Comparison of ENCODE assay signal across 31 mouse cellular contexts in the genomic region with DNA sequence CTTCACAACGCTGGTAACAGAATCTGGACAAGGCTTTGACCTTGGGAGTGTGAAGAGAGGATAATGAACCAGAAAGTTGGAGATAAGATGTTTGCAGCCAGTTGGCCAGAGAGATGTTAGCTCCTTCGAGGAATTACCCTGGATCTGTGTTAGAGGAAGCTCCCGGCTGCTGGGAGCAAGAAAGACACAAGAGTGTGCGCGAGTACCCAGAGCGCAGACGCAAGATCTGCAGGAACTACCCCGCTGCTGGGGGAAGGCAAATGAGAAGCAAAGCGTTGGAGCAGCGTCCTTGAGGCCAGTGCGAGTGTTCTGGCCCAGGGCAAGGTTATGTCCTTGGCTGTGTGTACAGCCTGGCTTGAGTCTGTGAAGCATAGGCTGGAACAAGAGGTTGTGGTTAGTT. TPM values are rescaled to one million over a fixed set of nuclear protein-coding genes. Genes with fewer than 3 reads are reported as not detected.
A peak's percentile ranks its signal among the peaks of the same experiment; 100 is the strongest.
DNase-seq lines count a peak whose midpoint lies in the region; ATAC-seq and TF ChIP-seq lines count a peak whose summit lies in the region.
"Had no signal": no experiment of that assay in that cellular context is flagged by ENCODE, and none has a peak within 500 bp of the region (broad histone marks: within the 10 kb centered on the region; RNA-seq: fewer than 3 reads in every experiment).

No protein-coding gene starts in this region.

- no peaks in the 10 kb centered on the region for H3K9me3 ChIP-seq in E14TG2a.4 (ENCODE audit: low read length)
- H3K9me3 ChIP-seq in ES-Bruce4 (replicated peaks; ENCODE audit: control insufficient read depth, insufficient read depth, low read length, poor library complexity, severe bottlenecking), result no peaks in the 10 kb centered on the region
- H3K9me3 ChIP-seq in liver, embryonic 12.5 days (replicated peaks), result no peaks in the 10 kb centered on the region
- H3K9me3 ChIP-seq: embryonic facial prominence, embryonic 13.5 days; forebrain, embryonic 12.5 days; kidney, embryonic 15.5 days; limb, embryonic 12.5 days had no signal

- no peak overlapping the region for H3K9ac ChIP-seq in ES-Bruce4 (ENCODE audit: low read depth, poor library complexity, severe bottlenecking)
- H3K9ac ChIP-seq in liver, embryonic 12.5 days, result no peak overlapping the region
- H3K9ac ChIP-seq: embryonic facial prominence, embryonic 13.5 days; forebrain, embryonic 12.5 days; kidney, embryonic 15.5 days; limb, embryonic 12.5 days had no signal

- 66% methylated on average over 11 of the region's 11 CpGs for whole genome bisulfite sequencing in liver, embryonic 12.5 days (ENCODE audit: insufficient replicate concordance)

- no peaks in the 10 kb centered on the region for H3K27me3 ChIP-seq in E14TG2a.4 (ENCODE audit: insufficient read depth, low read length)
- H3K27me3 ChIP-seq in ES-Bruce4 (ENCODE audit: control insufficient read depth, insufficient read depth, low read length, poor library complexity, severe bottlenecking), result no peaks in the 10 kb centered on the region
- H3K27me3 ChIP-seq in testis, adult 2 months (ENCODE audit: control insufficient read depth, insufficient read depth, low read length), result no peaks in the 10 kb centered on the region
- H3K27me3 ChIP-seq in liver, embryonic 12.5 days (replicated peaks), result no peaks in the 10 kb centered on the region
- H3K27me3 ChIP-seq: embryonic facial prominence, embryonic 13.5 days; limb, embryonic 12.5 days had no signal

- no peak for TF ChIP-seq POLR2A in ES-Bruce4 (IDR thresholded peaks at IDR 0.05; ENCODE audit: insufficient read depth, low read length)
- no peak for TF ChIP-seq POLR2A in testis, adult 2 months (IDR thresholded peaks at IDR 0.05; ENCODE audit: control insufficient read depth, low read depth, low read length)

- H3K4me3 ChIP-seq in E14TG2a.4 (replicated peaks; ENCODE audit: low read length), result peak overlapping the region; percentile 24
- no peak overlapping the region for H3K4me3 ChIP-seq in ES-Bruce4 (ENCODE audit: low read depth, low read length)
- no peak overlapping the region for H3K4me3 ChIP-seq in testis, adult 2 months (ENCODE audit: control insufficient read depth, low read depth, low read length)
- no peak overlapping the region for H3K4me3 ChIP-seq in liver, embryonic 12.5 days
- H3K4me3 ChIP-seq: embryonic facial prominence, embryonic 13.5 days; erythroblast, embryonic 14.5 days; forebrain, embryonic 12.5 days; kidney, embryonic 15.5 days; limb, embryonic 12.5 days had no signal

- H3K4me1 ChIP-seq in E14TG2a.4 (replicated peaks; ENCODE audit: low read depth, low read length) (peaks cover 60% of the 10 kb centered on the region), ES-Bruce4 (ENCODE audit: control insufficient read depth, insufficient read depth, low read length) (no peaks in the 10 kb centered on the region)
- H3K4me1 ChIP-seq in testis, adult 2 months (ENCODE audit: control insufficient read depth, insufficient read depth, low read length), result peaks cover 1% of the 10 kb centered on the region
- H3K4me1 ChIP-seq in liver, embryonic 12.5 days, result no peaks in the 10 kb centered on the region

- peak; percentile 11; the same call in 1 of the 2 replicates for TF ChIP-seq EP300 in ES-Bruce4 (IDR thresholded peaks at IDR 0.05; ENCODE audit: insufficient read depth, low read depth, low read length)

- no peak for ATAC-seq in granulocyte monocyte progenitor cell, adult 5-6 weeks (replicated peaks; ENCODE audit: poor library complexity, severe bottlenecking)
- no peak for ATAC-seq in liver, embryonic 12.5 days
- ATAC-seq: activated CD4-positive, CD25-positive, alpha-beta regulatory T cell, adult 4 months; Patski had no signal

- H3K4me2 ChIP-seq in liver, embryonic 12.5 days, result no peak overlapping the region
- H3K4me2 ChIP-seq: embryonic facial prominence, embryonic 13.5 days; forebrain, embryonic 12.5 days; kidney, embryonic 15.5 days; limb, embryonic 12.5 days; liver, embryonic 11.5 days; midbrain, embryonic 11.5 days had no signal

- DNase-seq in adrenal gland, adult 2 months, result peak; percentile 85
- no peak for DNase-seq in adipocyte (ENCODE audit: low spot score)
- DNase-seq: cerebellum, adult 2 months; cerebellum, postnatal 25 days; embryo, embryonic 11 days; gastrocnemius, postnatal 25 days; kidney, adult 11 months; kidney, postnatal 36 days; lung, adult 18-20 months; lung, postnatal 10 days; thymus, adult 18-20 months had no signal

- H3K27ac ChIP-seq in ES-Bruce4 (ENCODE audit: insufficient read depth, low read length), result no peak overlapping the region
- H3K27ac ChIP-seq in testis, adult 2 months (ENCODE audit: control insufficient read depth, insufficient read depth, low read depth, low read length), result peak overlapping the region; percentile 28; the same call in 1 of the 2 replicates
- H3K27ac ChIP-seq in liver, embryonic 12.5 days, result no peak overlapping the region
- H3K27ac ChIP-seq: embryonic facial prominence, embryonic 13.5 days; forebrain, embryonic 12.5 days; kidney, embryonic 15.5 days; limb, embryonic 12.5 days had no signal

- H3K36me3 ChIP-seq in E14TG2a.4 (ENCODE audit: insufficient read depth, low read length) (peaks cover 25% of the 10 kb centered on the region), ES-Bruce4 (ENCODE audit: control insufficient read depth, insufficient read depth, low read length, poor library complexity, severe bottlenecking) (no peaks in the 10 kb centered on the region)
- H3K36me3 ChIP-seq in testis, adult 2 months (ENCODE audit: control insufficient read depth, insufficient read depth, low read length), result no peaks in the 10 kb centered on the region
- no peaks in the 10 kb centered on the region for H3K36me3 ChIP-seq in liver, embryonic 12.5 days
- H3K36me3 ChIP-seq: embryonic facial prominence, embryonic 13.5 days; forebrain, embryonic 12.5 days; kidney, embryonic 15.5 days; limb, embryonic 12.5 days had no signal

- TF ChIP-seq CTCF in E14TG2a.4 (conservative IDR thresholded peaks at IDR 0.05; ENCODE audit: low read length) (no peak), ES-Bruce4 (IDR thresholded peaks at IDR 0.05; ENCODE audit: low read depth, low read length) (no peak)
- TF ChIP-seq CTCF in testis, adult 2 months (IDR thresholded peaks at IDR 0.05; ENCODE audit: control insufficient read depth, insufficient read depth, insufficient replicate concordance, low read depth, low read length), result no peak

RNA-seq across cellular contexts. Expression of a gene that starts 13.1 kb away (rescaled TPM):
- polyA plus RNA-seq in ES-Bruce4 (2011; ENCODE audit: insufficient read depth, insufficient read length, low read depth, missing spikeins), result 6.4 and 6.7 TPM in 2 replicates
- 100 to 1,000 TPM; 159 to 164 TPM for total RNA-seq in adrenal gland, adult 2 months (2021)
- polyA plus RNA-seq in adrenal gland, adult 2 months (2012; rRNA removed), result 230 and 305 TPM in 2 replicates
- 9.8 and 10.0 TPM in 2 replicates for polyA plus RNA-seq in testis, adult 2 months (2012; rRNA removed)
- 0.64 TPM in 1 of 2 replicates, not detected in the other for total RNA-seq in granulocyte monocyte progenitor cell, adult 5-6 weeks (2014; fragmentation: Nextera tagmentation)
- 0.31 and 1.2 TPM in 2 replicates for total RNA-seq in granulocyte monocyte progenitor cell, adult 5-6 weeks (2017)
- polyA plus RNA-seq in liver, embryonic 12.5 days (2016; fragmentation: Nextera tagmentation; extraction: Ambion mirVana), result 7.0 and 7.9 TPM in 2 replicates

RNA-seq across cellular contexts. Expression of a gene that starts 45.0 kb away (rescaled TPM):
- not detected in 2 replicates for polyA plus RNA-seq in ES-Bruce4 (2011; ENCODE audit: insufficient read depth, insufficient read length, low read depth, missing spikeins)
- 1 to 10 TPM in 1 of 2 experiments, not detected in 1; 2.3 TPM for total RNA-seq in adrenal gland, adult 2 months (2021)
- 0.67 TPM in 1 of 2 replicates, not detected in the other for polyA plus RNA-seq in adrenal gland, adult 2 months (2012; rRNA removed)
- polyA plus RNA-seq in testis, adult 2 months (2012; rRNA removed), result 0.10 TPM in 2 replicates
- total RNA-seq in granulocyte monocyte progenitor cell, adult 5-6 weeks (2014; fragmentation: Nextera tagmentation), result not detected in 2 replicates
- total RNA-seq in granulocyte monocyte progenitor cell, adult 5-6 weeks (2017), result not detected in 2 replicates
- polyA plus RNA-seq in liver, embryonic 12.5 days (2016; fragmentation: Nextera tagmentation; extraction: Ambion mirVana), result 0.57 and 0.60 TPM in 2 replicates
- total RNA-seq: gastrocnemius, postnatal 25 days; heart, adult 8-10 months; layer of hippocampus, adult 8-10 months; left cerebral cortex, postnatal 14 days; megakaryocyte progenitor cell, adult 5-6 weeks had no signal
- polyA plus RNA-seq: C2C12; cerebellum, adult 2 months; erythroblast, embryonic 14.5 days; spleen, adult 2 months had no signal

Comparison
In these comparisons a context has a peak if more than half of its experiments do, and no peak if none do; other contexts are left out.
1. RNA of a gene that starts 13.1 kb away (polyA plus RNA-seq): 230 to 305 TPM in adrenal gland, adult 2 months; 9.8 to 10.0 TPM in testis, adult 2 months, 7.0 to 7.9 TPM in liver, embryonic 12.5 days and 6.4 to 6.7 TPM in ES-Bruce4; every median in the first group is over 10 times any median in the second.